Comparison of ENCODE assay signal across 20 mouse cellular contexts in genomic region chr16:27884363-27884762, GRCm38 (mm10).
DNase-seq lines count a peak whose midpoint lies in the region; ATAC-seq and TF ChIP-seq lines count a peak whose summit lies in the region.
"Had no signal": no experiment of that assay in that cellular context is flagged by ENCODE, and none has a peak within 500 bp of the region (broad histone marks: within the 10 kb centered on the region; RNA-seq: fewer than 3 reads in every experiment).

No protein-coding gene starts in this region.

- H3K4me1 ChIP-seq in forebrain, embryonic 10.5 days: peaks cover 19% of the 10 kb centered on the region
- H3K4me1 ChIP-seq in forebrain, postnatal 0 days (ENCODE audit: insufficient read depth): no peaks in the 10 kb centered on the region
- H3K4me1 ChIP-seq in forebrain, embryonic 11.5 days (replicated peaks; ENCODE audit: control insufficient read depth, insufficient read depth, low read length): no peaks in the 10 kb centered on the region
- no peaks in the 10 kb centered on the region for H3K4me1 ChIP-seq in hindbrain, embryonic 16.5 days (ENCODE audit: control insufficient read depth, insufficient read depth, low read depth, low read length)
- H3K4me1 ChIP-seq: heart, embryonic 10.5 days; neural tube, embryonic 12.5 days had no signal

- no peak overlapping the region for H3K4me2 ChIP-seq in forebrain, postnatal 0 days (ENCODE audit: low read depth)
- no peak overlapping the region for H3K4me2 ChIP-seq in forebrain, embryonic 11.5 days (ENCODE audit: low read depth, low read length, severe bottlenecking)
- no peak overlapping the region for H3K4me2 ChIP-seq in hindbrain, embryonic 16.5 days (ENCODE audit: low read length)
- H3K4me2 ChIP-seq: neural tube, embryonic 12.5 days had no signal

- 13% methylated on average over 2 of the region's 2 CpGs for WGBS in forebrain, embryonic 10.5 days
- 15% methylated on average over 2 of the region's 2 CpGs for WGBS in forebrain, postnatal 0 days
- WGBS in forebrain, embryonic 11.5 days: 5% methylated on average over 2 of the region's 2 CpGs
- 25% methylated on average over 2 of the region's 2 CpGs for WGBS in hindbrain, embryonic 16.5 days

- H3K36me3 ChIP-seq in forebrain, embryonic 10.5 days (replicated peaks): no peaks in the 10 kb centered on the region
- no peaks in the 10 kb centered on the region for H3K36me3 ChIP-seq in forebrain, postnatal 0 days (ENCODE audit: insufficient read depth)
- H3K36me3 ChIP-seq in forebrain, embryonic 11.5 days (ENCODE audit: control insufficient read depth, insufficient read depth, low read length): no peaks in the 10 kb centered on the region
- no peaks in the 10 kb centered on the region for H3K36me3 ChIP-seq in hindbrain, embryonic 16.5 days (ENCODE audit: control insufficient read depth, insufficient read depth, low read length)
- H3K36me3 ChIP-seq: heart, embryonic 10.5 days; neural tube, embryonic 12.5 days had no signal

- no peak overlapping the region for H3K4me3 ChIP-seq in forebrain, embryonic 10.5 days
- H3K4me3 ChIP-seq in forebrain, postnatal 0 days (ENCODE audit: low read depth, low read length): no peak overlapping the region
- H3K4me3 ChIP-seq in forebrain, embryonic 11.5 days (ENCODE audit: low read depth, low read length): no peak overlapping the region
- H3K4me3 ChIP-seq in hindbrain, embryonic 16.5 days (ENCODE audit: low read length): no peak overlapping the region
- H3K4me3 ChIP-seq: erythroblast, embryonic 14.5 days; heart, embryonic 10.5 days; neural tube, embryonic 12.5 days had no signal

- H3K9ac ChIP-seq in forebrain, postnatal 0 days: no peak overlapping the region
- H3K9ac ChIP-seq in forebrain, embryonic 11.5 days (ENCODE audit: low read length): no peak overlapping the region
- H3K9ac ChIP-seq in hindbrain, embryonic 16.5 days (ENCODE audit: low read depth, low read length): no peak overlapping the region
- H3K9ac ChIP-seq: liver, embryonic 14.5 days; neural tube, embryonic 12.5 days had no signal

- no peak for ATAC-seq in forebrain, postnatal 0 days
- peak; percentile 78 for ATAC-seq in forebrain, embryonic 11.5 days (replicated peaks; ENCODE audit: low FRiP score)
- peak; percentile 87 for ATAC-seq in hindbrain, embryonic 16.5 days
- no peak for ATAC-seq in megakaryocyte, adult 5-6 weeks (ENCODE audit: poor library complexity, severe bottlenecking)
- ATAC-seq: Patski had no signal

- H3K27ac ChIP-seq in forebrain, embryonic 10.5 days: no peak overlapping the region
- no peak overlapping the region for H3K27ac ChIP-seq in forebrain, postnatal 0 days (ENCODE audit: low read depth, low read length)
- H3K27ac ChIP-seq in forebrain, embryonic 11.5 days (ENCODE audit: low read depth, low read length): no peak overlapping the region
- no peak overlapping the region for H3K27ac ChIP-seq in hindbrain, embryonic 16.5 days (ENCODE audit: low read depth, low read length)
- H3K27ac ChIP-seq: heart, embryonic 10.5 days; liver, embryonic 14.5 days; neural tube, embryonic 12.5 days had no signal

- H3K27me3 ChIP-seq in forebrain, embryonic 10.5 days (ENCODE audit: poor library complexity, severe bottlenecking): peaks cover 14% of the 10 kb centered on the region
- H3K27me3 ChIP-seq in forebrain, postnatal 0 days (ENCODE audit: insufficient read depth, low read length): no peaks in the 10 kb centered on the region
- no peaks in the 10 kb centered on the region for H3K27me3 ChIP-seq in forebrain, embryonic 11.5 days (ENCODE audit: control insufficient read depth, insufficient read depth, low read length)
- no peaks in the 10 kb centered on the region for H3K27me3 ChIP-seq in hindbrain, embryonic 16.5 days (replicated peaks; ENCODE audit: control insufficient read depth, insufficient read depth, low read length)
- H3K27me3 ChIP-seq: neural tube, embryonic 12.5 days had no signal

- peak; percentile 24 for DNase-seq in forebrain, embryonic 10.5 days (ENCODE audit: extremely low spot score, low spot score)
- no peak for DNase-seq in forebrain, postnatal 0 days
- DNase-seq in R1 (ENCODE audit: low read depth, low spot score): peak; percentile 34
- DNase-seq in forebrain, embryonic 11.5 days (ENCODE audit: low spot score): peak; percentile 56
- DNase-seq in left cerebral cortex, postnatal 25 days (ENCODE audit: low spot score in 2 of 2): no peak
- no peak for DNase-seq in thymus, postnatal 0 days (ENCODE audit: low spot score)
- DNase-seq: B cell, adult 2 months; cerebellum, adult 11 months; heart, postnatal 14 days; kidney, adult 11 months; kidney, postnatal 14 days; lung, postnatal 10 days; right cerebral cortex, adult 18-20 months had no signal

- intact Hi-C loops in left cerebral cortex, postnatal 25 days (cut with DNase I): no loop called here

- H3K9me3 ChIP-seq in forebrain, embryonic 10.5 days: no peaks in the 10 kb centered on the region
- no peaks in the 10 kb centered on the region for H3K9me3 ChIP-seq in forebrain, postnatal 0 days (ENCODE audit: low read length)
- H3K9me3 ChIP-seq in forebrain, embryonic 11.5 days (ENCODE audit: control insufficient read depth, low read length): no peaks in the 10 kb centered on the region
- no peaks in the 10 kb centered on the region for H3K9me3 ChIP-seq in hindbrain, embryonic 16.5 days (ENCODE audit: control insufficient read depth, low read length)
- H3K9me3 ChIP-seq: heart, embryonic 10.5 days; neural tube, embryonic 12.5 days had no signal

- no peak for TF ChIP-seq CTCF in forebrain, postnatal 0 days (IDR thresholded peaks at IDR 0.05; ENCODE audit: low read depth)

Comparison
In these comparisons a context has a peak if more than half of its experiments do, and no peak if none do; other contexts are left out.
1. DNase-seq: peak in forebrain, embryonic 10.5 days (single experiment), R1 (single experiment) and forebrain, embryonic 11.5 days (single experiment); none in forebrain, postnatal 0 days (single experiment), left cerebral cortex, postnatal 25 days (0 of 2) and thymus, postnatal 0 days (single experiment).
2. ATAC-seq: peak in forebrain, embryonic 11.5 days (single experiment) and hindbrain, embryonic 16.5 days (single experiment); none in forebrain, postnatal 0 days (single experiment) and megakaryocyte, adult 5-6 weeks (single experiment).